Mouse (Mus musculus): ENCODE measurements at regions not wholly inside any gene's neighbourhood (a gene's known extent, or its start where the extent isn't known, plus 50 kb on each side); places are given as distances from the start of the nearest gene placed in this dataset.

DNA sequence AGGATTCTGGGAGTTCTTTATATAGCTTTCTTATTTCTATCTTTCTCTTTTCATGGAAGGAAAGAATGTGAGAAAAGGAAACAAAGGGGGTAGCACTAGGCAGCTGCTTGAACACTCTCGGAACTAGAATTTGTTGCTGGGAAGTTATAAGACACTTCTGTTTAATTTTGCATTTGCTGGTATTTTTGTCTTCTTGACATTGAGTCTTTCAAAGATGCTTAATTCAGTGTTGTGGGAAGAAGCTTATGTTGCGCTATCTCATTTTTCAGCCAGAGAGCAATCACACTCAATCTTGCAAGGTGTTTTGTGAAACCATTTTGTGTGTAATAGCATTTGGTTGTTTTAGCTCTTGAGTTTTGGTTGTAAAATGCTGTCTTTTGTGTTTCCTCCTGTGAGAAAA is 370.7 kb upstream of the Slc5a7 start:
- H3K27me3 ChIP-seq (ENCODE audit: control insufficient read depth in 1 of 2, insufficient read depth in 2 of 2, low read length in 2 of 2), result no peaks in the 10 kb centered on the region
- H3K36me3 ChIP-seq (ENCODE audit: control insufficient read depth in 1 of 2, insufficient read depth in 2 of 2, low read length in 2 of 2), result no peaks in the 10 kb centered on the region
- H3K79me2 ChIP-seq (ENCODE audit: control insufficient read depth, insufficient read depth, low read length, poor library complexity), result no peaks in the 10 kb centered on the region
- H3K9ac ChIP-seq (ENCODE audit: control insufficient read depth, low read depth, low read length, poor library complexity, severe bottlenecking), result no peak overlapping the region
- DNase-seq (ENCODE audit: low read depth, low spot score), result no peak
- H3K4me1 ChIP-seq (ENCODE audit: control insufficient read depth in 1 of 2, insufficient read depth in 2 of 2, low read length in 2 of 2), result no peaks in the 10 kb centered on the region
- H3K27ac ChIP-seq (ENCODE audit: control insufficient read depth, low read depth, low read length), result no peak overlapping the region
- no peak for TF ChIP-seq GABPA (IDR thresholded peaks at IDR 0.05; ENCODE audit: low read depth, low read length)
- no peak for TF ChIP-seq POLR2AphosphoS5 (IDR thresholded peaks at IDR 0.05; ENCODE audit: borderline replicate concordance, low read depth, low read length)
- no peak for TF ChIP-seq POLR2A (IDR thresholded peaks at IDR 0.05; ENCODE audit: control insufficient read depth in 1 of 2, insufficient read depth in 1 of 2, low read depth in 1 of 2, low read length in 2 of 2, poor library complexity in 1 of 2)
- TF ChIP-seq USF2 (IDR thresholded peaks at IDR 0.05; ENCODE audit: borderline replicate concordance in 1 of 2, insufficient read depth in 1 of 2, low read depth in 1 of 2, low read length in 2 of 2), result no peak
- TF ChIP-seq MEF2A (IDR thresholded peaks at IDR 0.05; ENCODE audit: extremely low read depth, insufficient replicate concordance, low read depth, low read length, poor library complexity, severe bottlenecking), result no peak
- no peak for TF ChIP-seq KAT2A (conservative IDR thresholded peaks at IDR 0.05; ENCODE audit: low read depth, low read length)
- TF ChIP-seq ZNF384 (IDR thresholded peaks at IDR 0.05; ENCODE audit: low read depth, low read length), result no peak
- no peak for TF ChIP-seq ETS1 (IDR thresholded peaks at IDR 0.05; ENCODE audit: low read depth, low read length)
- no peak for TF ChIP-seq MAZ (IDR thresholded peaks at IDR 0.05; ENCODE audit: low read depth, low read length)
- no peak for TF ChIP-seq JUND (IDR thresholded peaks at IDR 0.05; ENCODE audit: low read depth, low read length)
- no peak for TF ChIP-seq TCF12 (IDR thresholded peaks at IDR 0.05; ENCODE audit: low read depth, low read length)
- no peak overlapping the region for H3K4me3 ChIP-seq (ENCODE audit: control insufficient read depth in 1 of 2, insufficient read depth in 1 of 2, low read depth in 2 of 2, low read length in 2 of 2)
- H3K9me3 ChIP-seq (replicated peaks; ENCODE audit: insufficient read depth, low read length), result no peaks in the 10 kb centered on the region

DNA sequence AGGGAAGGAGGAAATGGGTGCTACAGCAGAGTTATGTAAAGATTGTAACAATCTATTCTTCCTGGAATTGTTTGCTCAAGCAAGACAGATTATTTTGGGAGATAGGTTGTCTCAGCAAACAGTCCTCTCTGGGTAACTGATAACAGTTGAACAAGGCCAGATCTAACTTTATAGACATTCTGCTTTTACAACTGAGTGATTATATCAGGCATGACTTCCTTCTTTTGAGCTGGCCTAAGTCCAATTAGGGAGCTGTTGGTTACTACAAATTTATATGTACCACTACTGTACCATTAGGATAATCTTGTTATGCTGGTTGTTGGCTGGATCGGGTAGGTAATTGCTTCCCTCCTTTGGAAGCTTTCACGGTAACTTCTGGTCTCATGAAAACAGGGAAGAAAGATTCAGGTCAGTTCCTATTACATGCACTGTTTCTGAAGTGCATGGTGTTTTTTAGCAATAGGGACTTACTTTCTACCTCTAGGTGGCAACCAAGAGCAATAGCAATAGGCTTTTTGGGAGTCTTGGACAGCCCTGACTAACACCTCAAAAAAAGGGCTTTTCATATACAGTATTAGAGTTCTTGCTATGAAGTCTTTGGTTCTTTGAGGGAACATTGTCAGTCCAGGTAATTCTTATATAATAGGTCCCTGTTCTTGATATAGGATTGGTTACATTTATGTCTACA is 363.9 kb upstream of the Slc5a7 start:
- Histone ChIP-seq H3K9ac (ENCODE audit: control insufficient read depth, low read depth, low read length, poor library complexity, severe bottlenecking) (no peak overlapping the region), H3K9me3 (replicated peaks; ENCODE audit: insufficient read depth, low read length) (no peaks in the 10 kb centered on the region), H3K79me2 (ENCODE audit: control insufficient read depth, insufficient read depth, low read length, poor library complexity) (no peaks in the 10 kb centered on the region), H3K4me1 (ENCODE audit: control insufficient read depth in 1 of 2, insufficient read depth in 2 of 2, low read length in 2 of 2) (no peaks in the 10 kb centered on the region), H3K27me3 (ENCODE audit: control insufficient read depth in 1 of 2, insufficient read depth in 2 of 2, low read length in 2 of 2) (no peaks in the 10 kb centered on the region), H3K4me3 (ENCODE audit: control insufficient read depth in 1 of 2, insufficient read depth in 1 of 2, low read depth in 2 of 2, low read length in 2 of 2) (no peak overlapping the region), H3K27ac (ENCODE audit: control insufficient read depth, low read depth, low read length) (no peak overlapping the region), H3K36me3 (ENCODE audit: control insufficient read depth in 1 of 2, insufficient read depth in 2 of 2, low read length in 2 of 2) (no peaks in the 10 kb centered on the region)
- peak; percentile 6 for DNase-seq (ENCODE audit: low read depth, low spot score)
- TF ChIP-seq POLR2AphosphoS5 (IDR thresholded peaks at IDR 0.05; ENCODE audit: borderline replicate concordance, low read depth, low read length) (no peak), E2F4 (IDR thresholded peaks at IDR 0.05; ENCODE audit: borderline replicate concordance, low read depth, low read length) (no peak), MEF2A (IDR thresholded peaks at IDR 0.05; ENCODE audit: extremely low read depth, insufficient replicate concordance, low read depth, low read length, poor library complexity, severe bottlenecking) (no peak), CTCF (IDR thresholded peaks at IDR 0.05 in 2 of 3, conservative IDR thresholded peaks at IDR 0.05 in 1 of 3; ENCODE audit: control insufficient read depth in 1 of 3, insufficient read depth in 1 of 3, low read depth in 2 of 3, low read length in 3 of 3, poor library complexity in 1 of 3, severe bottlenecking in 1 of 3) (peak in 2 of 3 experiments; percentile 12 to 33; a peak in 3 of 6 replicates), MXI1 (IDR thresholded peaks at IDR 0.05; ENCODE audit: low read depth, low read length) (no peak), GATA1 (IDR thresholded peaks at IDR 0.05; ENCODE audit: low read depth, low read length) (0 out of 2 replicates have a peak, but pooled peaks have one; percentile 11), TCF12 (IDR thresholded peaks at IDR 0.05; ENCODE audit: low read depth, low read length) (no peak), ZKSCAN1 (IDR thresholded peaks at IDR 0.05; ENCODE audit: low read depth, low read length) (no peak), USF1 (IDR thresholded peaks at IDR 0.05; ENCODE audit: low read depth, low read length) (no peak)

Measured in MEL (cell line).